Mouse (Mus musculus) left cerebral cortex, adult 2 months (tissue): ENCODE results near the gene AL607142.1. TPM values are rescaled to one million over a fixed set of nuclear protein-coding genes. Genes with fewer than 3 reads are reported as not detected.

ENCODE experiments used
- DNase-seq, 2 experiments: peaks; one replicate each; pipeline ENCODE4 v3.0.0; 2021 to 2022; ENCODE audit warnings: low spot score in 2 of 2, mixed read lengths in 1 of 2; ENCODE audit errors: extremely low spot score in 1 of 2
- H3K27ac ChIP-seq: fragments of 200-600 bp; 2 replicates; pipeline ENCODE4 v1.8.1; 2022
- H3K4me3 ChIP-seq: fragments of 200-600 bp; 2 replicates; pipeline ENCODE4 v1.8.1; 2022
- CTCF ChIP-seq: fragments of 200-600 bp; IDR thresholded peaks from 2 replicates; pipeline ENCODE4 v1.8.1; 2022; ENCODE audit warnings: antibody characterized with exemption, mild to moderate bottlenecking, moderate library complexity
- intact Hi-C: fragments of 180-260 bp; cut with DNase I; formaldehyde crosslinking; loops from one replicate; pipeline ENCODE4 v1.15.1; 2025
- total RNA-seq, 2 experiments: library from RNA; stranded (reverse); gene quantifications; 2 replicates each; pipeline ENCODE4 v1.2.3; 2021

AL607142.1 gene
- total RNA-seq, 2 experiments from 2014 or later = not detected

DNA sequence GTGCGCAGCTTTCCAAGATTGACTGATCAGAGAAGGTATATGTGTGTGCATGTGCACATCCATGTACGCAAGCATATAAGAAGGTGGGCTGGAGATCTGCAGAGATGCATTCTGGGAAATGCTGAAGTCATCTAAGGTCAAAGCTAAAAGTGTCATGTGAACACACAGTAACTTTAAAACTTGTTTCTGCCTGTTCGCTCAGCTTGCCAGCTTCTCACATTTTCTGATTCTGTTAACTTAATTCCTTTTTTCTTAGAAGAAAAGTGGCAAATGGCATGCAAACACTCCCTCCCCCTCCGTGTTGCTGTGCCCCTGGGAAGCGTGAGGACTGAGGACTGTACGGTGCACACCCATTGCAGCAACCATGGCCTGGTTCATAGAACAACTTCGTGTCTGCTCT, 22.3 kb upstream of the AL607142.1 start:
- 0 out of 2 replicates have a peak overlapping the region, but pooled peaks have one; percentile 26 for H3K27ac ChIP-seq
- no peak for TF ChIP-seq CTCF
- intact Hi-C loops = no loop called here
- no peak for DNase-seq
- no peak overlapping the region for H3K4me3 ChIP-seq

DNA sequence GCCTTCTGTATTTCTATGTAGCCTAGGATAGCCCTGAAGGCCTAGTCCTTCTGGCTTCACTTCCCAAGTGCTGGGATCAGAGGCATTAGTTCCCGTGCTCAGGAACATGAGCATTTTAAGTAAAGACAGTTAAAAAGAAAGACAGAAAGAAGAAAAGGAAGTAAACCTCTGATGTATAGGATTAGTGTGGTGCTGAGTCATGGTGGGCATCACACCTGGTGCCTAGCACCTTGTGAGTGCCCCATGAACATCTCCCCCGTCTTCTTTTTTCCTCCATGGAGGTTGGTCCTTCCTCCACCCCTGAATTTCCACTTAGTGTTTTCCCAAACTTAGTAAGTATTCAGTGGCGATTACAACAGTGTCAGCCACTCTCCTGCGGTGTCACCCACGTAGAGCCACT, 20.2 kb upstream of the AL607142.1 start:
- no peak for TF ChIP-seq CTCF
- H3K27ac ChIP-seq = peak overlapping the region; percentile 85
- no peak for DNase-seq
- intact Hi-C loops = no loop called here
- H3K4me3 ChIP-seq = no peak overlapping the region

- Histone ChIP-seq H3K4me3 (no peak overlapping the region), H3K27ac (peak overlapping the region; percentile 85)
- intact Hi-C loops = no loop called here
- no peak for TF ChIP-seq CTCF
- DNase-seq = peak; percentile 60 to 66
Observed at GRCm38 (mm10) chr4:120045131-120045537, 19.7 kb upstream of the AL607142.1 start.

DNA sequence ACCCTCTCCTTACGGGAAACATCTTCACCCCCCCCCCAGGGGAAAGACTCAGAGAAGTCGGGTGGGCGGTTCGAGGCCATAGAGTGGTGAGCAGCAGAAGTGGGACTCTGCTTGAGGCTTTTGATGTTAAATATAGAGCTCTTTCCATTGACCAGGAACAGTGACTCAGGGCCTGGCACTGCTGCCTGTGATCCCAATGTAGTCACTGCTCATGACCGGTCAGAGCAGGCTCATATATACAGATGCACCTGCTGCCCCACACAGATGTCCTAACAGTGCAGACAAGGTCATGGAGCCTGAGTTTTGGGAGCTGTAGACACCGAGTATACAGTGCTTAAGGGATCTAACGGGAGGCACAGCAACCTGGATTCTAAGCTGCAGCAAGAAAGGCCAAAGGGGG, 18.9 kb upstream of the AL607142.1 start:
- no peak for DNase-seq
- TF ChIP-seq CTCF = no peak
- intact Hi-C loops = no loop called here
- Histone ChIP-seq H3K27ac (peak overlapping the region; percentile 85), H3K4me3 (no peak overlapping the region)

- DNase-seq = no peak
- Histone ChIP-seq H3K4me3 (no peak overlapping the region), H3K27ac (peak overlapping the region; percentile 85)
- intact Hi-C loops = no loop called here
- TF ChIP-seq CTCF = no peak
Observed at GRCm38 (mm10) chr4:120047060-120047459, 17.7 kb upstream of the AL607142.1 start.

DNA sequence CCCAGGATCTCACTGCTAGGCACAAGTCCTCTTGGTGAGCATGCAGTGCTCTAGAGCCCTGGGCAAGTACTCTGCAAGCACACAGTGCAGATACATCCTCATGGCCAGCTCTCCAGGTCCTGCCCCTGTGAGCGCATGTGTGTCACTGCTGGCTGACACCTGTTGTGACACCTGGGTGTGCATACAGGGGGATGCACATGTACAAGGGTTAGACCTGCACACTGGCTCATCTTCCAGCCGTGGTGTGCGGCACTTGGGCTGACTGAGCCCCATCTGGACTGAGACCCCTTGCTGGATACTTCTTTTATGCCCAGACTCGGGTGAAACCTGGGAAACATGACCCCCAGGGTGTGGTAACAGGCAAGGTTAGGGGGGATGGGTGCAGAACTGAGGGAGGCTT, 16.5 kb upstream of the AL607142.1 start:
- no peak for DNase-seq
- no peak for TF ChIP-seq CTCF
- Histone ChIP-seq H3K27ac (no peak overlapping the region), H3K4me3 (no peak overlapping the region)
- intact Hi-C loops = no loop called here

- intact Hi-C loops = no loop called here
- TF ChIP-seq CTCF = no peak
- H3K4me3 ChIP-seq = no peak overlapping the region
- DNase-seq = no peak
- no peak overlapping the region for H3K27ac ChIP-seq
Observed at GRCm38 (mm10) chr4:120049857-120050256, 14.9 kb upstream of the AL607142.1 start.

- Histone ChIP-seq H3K4me3 (no peak overlapping the region), H3K27ac (no peak overlapping the region)
- TF ChIP-seq CTCF = no peak
- DNase-seq = no peak
- intact Hi-C loops = no loop called here
Observed at GRCm38 (mm10) chr4:120052481-120052880, 12.3 kb upstream of the AL607142.1 start.

GRCm38 (mm10) chr4:120053026-120054005, 11.5 kb upstream of the AL607142.1 start:
- intact Hi-C loops = no loop called here
- no peak overlapping the region for H3K4me3 ChIP-seq
- DNase-seq = no peak
- H3K27ac ChIP-seq = no peak overlapping the region
- no peak for TF ChIP-seq CTCF

- intact Hi-C loops = no loop called here
- no peak overlapping the region for H3K27ac ChIP-seq
- H3K4me3 ChIP-seq = no peak overlapping the region
- no peak for DNase-seq
- no peak for TF ChIP-seq CTCF
Observed at GRCm38 (mm10) chr4:120054145-120054544, 10.7 kb upstream of the AL607142.1 start.

DNA sequence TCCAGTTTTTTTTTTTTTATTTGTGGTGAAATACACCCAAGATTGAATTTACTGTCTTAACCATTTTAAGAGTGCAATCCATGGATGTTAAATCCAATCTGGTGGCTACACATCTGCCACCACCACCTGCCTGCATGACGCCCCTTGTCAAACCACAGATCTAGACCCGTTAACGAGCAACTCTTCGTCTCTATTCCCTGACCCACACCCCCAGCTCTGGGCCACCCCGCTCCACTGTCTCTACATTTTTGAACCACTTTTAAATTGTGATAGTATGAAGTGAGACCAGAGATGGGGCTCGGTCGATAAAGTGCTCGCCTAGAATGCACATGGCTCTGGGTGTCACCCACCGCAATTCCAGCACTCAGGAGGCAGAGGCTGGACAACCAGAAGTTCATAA, 8.3 kb upstream of the AL607142.1 start:
- no peak for TF ChIP-seq CTCF
- Histone ChIP-seq H3K4me3 (no peak overlapping the region), H3K27ac (no peak overlapping the region)
- intact Hi-C loops = no loop called here
- no peak for DNase-seq

DNA sequence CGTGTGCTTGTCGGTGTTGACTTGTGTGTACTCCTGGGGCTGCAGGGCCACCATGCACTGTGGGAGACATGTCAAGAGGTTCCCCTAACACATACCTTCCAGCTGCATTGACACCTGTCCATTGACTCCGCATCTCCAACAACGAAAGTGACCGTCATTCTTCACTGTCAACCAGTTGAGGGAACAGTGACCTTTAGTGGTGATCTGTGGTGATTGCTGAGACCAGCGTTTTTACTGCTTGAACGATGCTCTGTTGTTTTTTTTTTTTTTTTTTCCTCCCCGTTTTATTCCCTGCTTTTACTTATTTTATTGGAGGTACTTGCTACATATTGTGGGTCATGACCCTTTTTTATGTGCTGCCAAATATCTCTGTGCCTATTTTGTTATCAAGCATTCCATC, 7.3 kb upstream of the AL607142.1 start:
- no peak for DNase-seq
- intact Hi-C loops = no loop called here
- Histone ChIP-seq H3K27ac (no peak overlapping the region), H3K4me3 (no peak overlapping the region)
- TF ChIP-seq CTCF = no peak

GRCm38 (mm10) chr4:120058157-120058556, 6.6 kb upstream of the AL607142.1 start:
- no peak for TF ChIP-seq CTCF
- DNase-seq = no peak
- intact Hi-C loops = no loop called here
- H3K27ac ChIP-seq = no peak overlapping the region
- H3K4me3 ChIP-seq = no peak overlapping the region
